9 mouse cellular contexts compared by ENCODE assay signal in the genomic region with DNA sequence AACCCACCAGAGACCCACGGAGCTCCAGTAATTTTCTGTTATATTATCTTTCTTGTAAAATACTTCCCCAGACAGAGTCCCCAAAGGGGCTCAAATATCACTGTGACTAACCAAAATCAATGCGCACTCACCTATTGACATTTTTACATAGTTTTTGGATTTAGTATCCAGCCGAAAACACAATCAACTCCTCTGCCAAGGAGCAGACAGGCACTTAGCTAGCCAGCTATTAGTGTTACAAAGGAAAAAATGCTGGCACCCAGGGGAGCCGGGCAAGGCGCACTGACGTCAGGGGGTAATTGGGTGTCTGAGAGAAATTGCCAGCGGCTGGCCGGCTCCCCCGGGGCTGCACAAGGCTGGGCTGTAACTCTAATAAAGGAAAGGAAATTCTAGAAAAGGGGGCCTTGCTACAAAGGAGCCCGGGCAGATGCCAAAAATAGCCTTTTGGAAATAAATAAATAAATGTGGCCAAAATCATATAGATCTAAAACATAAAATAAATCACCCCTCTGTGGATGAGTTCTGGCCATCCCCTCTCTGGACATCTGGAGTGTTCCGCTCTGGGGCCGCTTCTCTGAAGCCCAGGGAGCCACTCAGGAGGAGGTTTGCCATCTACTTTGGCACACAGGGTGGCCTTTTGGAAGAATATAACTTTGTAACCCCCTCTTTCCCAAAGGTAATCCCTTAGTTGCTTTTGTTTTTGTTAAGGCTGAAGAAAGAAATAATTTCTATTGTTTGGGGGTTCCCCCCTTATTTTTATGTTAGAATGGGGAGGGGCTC.
DNase-seq lines count a peak whose midpoint lies in the region; ATAC-seq lines count a peak whose summit lies in the region.
"Had no signal": no experiment of that assay in that cellular context is flagged by ENCODE, and none has a peak within 500 bp of the region (broad histone marks: within the 10 kb centered on the region; RNA-seq: fewer than 3 reads in every experiment).

No protein-coding gene starts in this region.

- 36% methylated on average over 12 of the region's 12 CpGs for WGBS in heart, embryonic 12.5 days

- no peaks in the 10 kb centered on the region for H3K36me3 ChIP-seq in heart, embryonic 12.5 days

- 0 out of 2 replicates have a peak overlapping the region, but pooled peaks have one; percentile 16 for H3K4me2 ChIP-seq in heart, embryonic 12.5 days

- no peaks in the 10 kb centered on the region for H3K9me3 ChIP-seq in heart, embryonic 12.5 days (replicated peaks)

- no peak for ATAC-seq in heart, embryonic 12.5 days (ENCODE audit: insufficient number of reproducible peaks, low FRiP score)

- no peak for DNase-seq in heart, adult 11 months
- peak; percentile 50 for DNase-seq in heart, postnatal 4 days
- peak; percentile 22 for DNase-seq in lung, postnatal 25 days (ENCODE audit: low spot score)
- DNase-seq in frontal cortex, postnatal 10 days (ENCODE audit: low spot score in 2 of 2): no peak
- DNase-seq in right cerebral cortex, postnatal 25 days: no peak
- DNase-seq in kidney, postnatal 10 days: no peak
- DNase-seq in ovary, postnatal 14 days (ENCODE audit: low spot score): no peak
- DNase-seq: gastrocnemius, postnatal 10 days had no signal

- no peak overlapping the region for H3K4me3 ChIP-seq in heart, embryonic 12.5 days

- H3K4me1 ChIP-seq in heart, embryonic 12.5 days (replicated peaks): peaks cover 80% of the 10 kb centered on the region

- peak overlapping the region; percentile 42 for H3K27ac ChIP-seq in heart, embryonic 12.5 days (ENCODE audit: poor library complexity, severe bottlenecking)

- no peak overlapping the region for H3K9ac ChIP-seq in heart, embryonic 12.5 days

- H3K27me3 ChIP-seq in heart, embryonic 12.5 days (replicated peaks): no peaks in the 10 kb centered on the region

Comparison
In these comparisons a context has a peak if more than half of its experiments do, and no peak if none do; other contexts are left out.
1. DNase-seq: peak in heart, postnatal 4 days (single experiment) and lung, postnatal 25 days (single experiment); none in heart, adult 11 months (single experiment), frontal cortex, postnatal 10 days (0 of 2), right cerebral cortex, postnatal 25 days (single experiment), kidney, postnatal 10 days (single experiment) and ovary, postnatal 14 days (single experiment).